Mouse (Mus musculus) 3134 (cell line): Measurements from ENCODE around the gene Olfr1200.

ENCODE experiments used
- DNase-seq: peaks from one replicate; pipeline ENCODE4 v3.0.0-alpha.2; 2011; ENCODE audit warnings: low spot score; ENCODE audit not compliant: insufficient read length; ENCODE audit errors: extremely low read depth

Gene Olfr1200

DNA sequence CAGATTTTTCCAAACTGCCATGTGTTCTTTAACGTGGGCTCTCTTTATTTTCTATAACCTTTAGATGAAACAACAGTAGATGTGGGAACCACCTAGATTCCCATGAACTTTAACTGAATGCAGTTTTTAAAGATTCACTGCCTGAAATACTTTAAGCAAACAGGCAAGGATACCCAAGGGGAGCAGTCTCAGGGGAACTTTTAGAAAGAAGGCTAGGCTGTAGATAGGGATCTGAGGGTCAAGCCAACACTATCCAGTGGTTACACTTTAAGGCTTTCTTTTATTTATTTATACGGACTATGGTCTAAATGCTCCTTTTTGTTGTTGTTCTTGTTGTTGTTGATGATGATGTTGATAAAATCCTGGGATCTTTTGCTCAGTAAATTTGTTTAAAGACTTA is at the start of gene Olfr1200:
Gene Olfr1200, minus strand, starts transcription at position 101 of the 400 bp plus-strand sequence.
- no peak for DNase-seq

DNA sequence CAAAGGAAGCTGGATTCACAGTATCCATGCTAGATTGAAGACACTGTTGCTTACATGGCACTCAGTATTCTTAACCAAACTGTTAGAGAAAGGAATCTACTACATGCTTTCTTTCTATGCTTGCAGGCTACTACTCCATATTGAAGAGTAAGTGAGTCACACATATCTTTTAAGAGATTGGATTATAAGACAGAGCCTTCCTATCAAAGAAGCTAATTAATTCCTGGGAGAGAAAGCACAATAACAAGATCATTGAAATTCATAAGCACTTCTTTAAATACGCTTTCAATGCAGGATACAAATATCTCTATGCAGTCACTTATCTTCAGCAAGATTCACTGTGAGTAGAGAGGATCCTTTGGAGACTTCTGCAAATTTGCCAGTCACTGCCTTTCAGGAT is 43.9 kb upstream of the Olfr1200 start, which contains the start of gene Olfr1202:
Gene Olfr1202, plus strand, starts transcription at position 301 of the 400 bp plus-strand sequence.
- no peak for DNase-seq

GRCm38 (mm10) chr2:88792736-88793135 is 22.4 kb upstream of the Olfr1200 start, which contains the start of gene Olfr1201:
TSS of gene Olfr1201 (plus strand) at chr2:88793036.
- no peak for DNase-seq

DNA sequence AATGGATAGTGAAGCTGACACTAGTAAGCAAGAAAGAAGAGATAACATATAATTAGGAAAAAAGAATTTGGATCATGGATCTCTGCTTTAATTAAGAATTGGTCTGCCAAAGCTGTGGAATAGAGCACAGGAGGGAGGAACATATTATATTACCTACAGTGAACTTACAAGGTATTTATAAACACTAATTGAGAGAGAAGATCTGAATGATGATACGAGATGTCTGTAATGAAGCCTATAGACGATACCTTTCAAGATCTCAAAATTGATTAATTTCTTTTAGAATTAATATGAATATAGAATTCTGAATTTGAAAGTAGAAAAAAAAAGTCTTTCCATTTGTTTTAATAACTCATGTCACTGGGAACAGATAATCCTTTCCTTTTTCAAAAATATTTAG is 9.9 kb downstream of the Olfr1200 start, which contains the start of gene Olfr1199:
Gene Olfr1199, minus strand, starts transcription at position 101 of the 400 bp plus-strand sequence.
- DNase-seq: no peak

DNA sequence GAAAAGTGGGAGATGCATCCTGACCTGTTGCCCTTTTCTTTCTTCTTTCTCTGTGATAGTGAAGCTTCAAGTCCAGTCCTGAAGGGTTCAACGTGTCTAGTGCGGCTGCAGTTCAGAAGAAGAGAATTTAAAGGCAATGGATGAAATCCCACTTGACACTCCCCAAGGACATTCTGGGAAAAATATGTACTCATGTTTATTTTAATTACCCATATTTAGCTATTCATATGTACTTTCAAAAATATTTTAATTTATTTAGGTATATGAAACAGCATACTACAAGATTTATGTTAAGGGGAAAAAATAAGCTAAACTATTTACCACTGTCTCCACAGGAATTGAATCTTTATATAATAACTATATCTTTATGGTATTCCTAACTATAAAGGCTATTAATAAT is 19.0 kb downstream of the Olfr1200 start, which contains the start of gene Olfr1198:
Gene Olfr1198, minus strand, starts transcription at position 101 of the 400 bp plus-strand sequence.
- DNase-seq: no peak

DNA sequence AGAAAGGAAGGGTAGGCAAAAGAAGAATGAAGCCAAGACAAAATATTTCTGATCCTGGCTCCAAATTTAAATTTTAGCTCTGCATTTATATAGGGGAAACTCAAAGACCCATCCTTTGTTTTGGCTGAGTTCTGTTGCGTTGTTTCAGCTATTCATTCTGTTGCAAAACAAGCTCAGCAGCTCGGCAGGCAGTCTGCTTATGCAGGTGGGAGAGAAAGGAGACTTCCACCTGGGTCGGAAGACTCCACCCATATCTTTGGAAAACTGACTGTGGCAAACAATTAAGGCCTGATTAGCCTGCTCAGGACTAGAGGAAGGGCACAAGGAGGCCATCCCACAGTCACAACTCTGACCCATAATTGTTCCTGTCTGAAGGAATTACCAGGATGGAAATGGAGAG is 26.9 kb downstream of the Olfr1200 start:
- no peak for DNase-seq

DNA sequence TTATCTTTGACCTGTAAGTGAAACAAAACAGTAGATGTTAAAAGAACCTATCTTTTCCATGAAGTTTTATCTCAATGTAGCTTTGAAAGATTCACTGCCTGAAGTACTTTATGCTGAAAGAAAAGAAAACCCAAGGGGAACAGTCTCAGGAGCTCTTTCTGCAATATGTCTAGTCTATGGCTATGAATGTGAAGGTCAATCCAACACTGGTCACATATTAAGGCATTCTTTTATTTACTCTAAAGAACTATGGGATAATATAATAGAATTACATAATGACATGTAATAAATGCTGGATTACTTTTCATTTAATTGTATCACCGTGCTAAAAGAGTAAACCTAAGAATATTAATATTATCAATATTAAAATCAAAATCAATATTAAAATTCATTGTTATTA is 38.0 kb downstream of the Olfr1200 start, which contains the start of gene Olfr1197:
Gene Olfr1197, minus strand, starts transcription at position 101 of the 400 bp plus-strand sequence.
- DNase-seq: no peak
